Mouse (Mus musculus): ENCODE results near the gene Bsn.

The Bsn gene

DNA sequence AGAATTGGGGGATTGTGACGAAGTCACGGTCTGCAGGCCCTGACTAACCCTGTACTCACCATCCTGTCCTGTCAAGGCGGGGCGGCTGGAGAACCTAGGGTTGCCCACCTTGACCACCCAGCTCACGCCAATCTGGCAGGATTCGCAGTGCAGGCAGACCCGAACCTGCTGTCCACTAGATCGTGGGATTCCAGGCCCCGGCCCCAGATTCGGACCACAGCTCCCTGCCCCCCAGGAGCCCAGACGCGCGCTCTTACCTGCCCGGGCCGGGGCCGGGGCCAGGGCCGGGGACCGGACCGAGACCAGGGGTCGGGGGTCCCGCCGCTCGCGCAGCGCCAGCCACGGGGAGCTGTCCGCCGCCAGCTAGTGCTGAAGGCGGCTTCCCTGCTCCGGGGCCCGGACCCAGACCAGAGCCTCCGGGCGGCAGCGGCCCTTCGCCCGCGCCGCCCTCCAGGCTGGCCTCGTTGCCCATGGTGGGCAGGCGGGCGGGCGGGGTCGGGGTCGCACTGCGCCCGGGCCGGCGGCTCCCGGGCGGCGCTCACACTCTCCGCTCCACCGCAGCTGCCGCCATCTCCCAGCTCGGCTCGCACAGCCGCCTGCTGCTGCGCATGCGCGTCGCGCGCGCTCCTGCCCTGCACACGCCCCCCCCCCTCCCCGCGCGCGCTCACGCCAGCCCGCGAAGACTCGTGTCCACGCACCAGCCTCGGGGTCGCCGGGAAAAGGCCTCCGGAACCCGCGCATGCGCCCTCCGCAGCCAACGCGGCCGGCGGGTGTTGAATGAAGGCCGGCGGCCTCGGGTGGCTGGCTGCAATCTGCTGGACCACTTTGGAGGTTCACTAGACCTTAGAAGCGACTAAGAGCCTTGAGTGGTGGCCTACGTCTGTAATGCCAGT is at the start of gene Bsn:
Bsn (minus strand) TSS at position 598 of the 893 bp plus-strand sequence.
- in situ Hi-C loops (cut with MboI, MseI), result no loop called here

DNA sequence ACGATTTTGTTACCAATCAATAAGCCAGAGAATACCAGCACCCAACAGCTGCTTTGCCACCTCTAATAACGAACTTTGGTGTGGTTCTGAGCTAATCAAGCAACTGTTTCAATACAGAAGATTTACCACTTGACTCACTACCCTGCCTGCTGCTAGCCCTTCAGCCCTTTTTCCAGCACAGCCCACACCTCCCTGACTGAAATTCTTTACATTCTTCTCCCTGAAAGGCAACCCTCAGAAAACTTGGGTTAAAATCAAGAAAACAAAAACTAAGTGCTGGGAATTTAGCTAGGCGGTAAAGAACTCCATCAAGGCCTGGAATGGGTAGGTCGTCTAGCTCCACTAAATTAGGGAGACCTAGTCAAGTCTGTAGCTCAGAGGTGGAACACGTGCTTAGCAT is 49.8 kb upstream of the Bsn start:
- in situ Hi-C loops (cut with MboI, MseI), result no loop called here

GRCm38 (mm10) chr9:108238831-108239230 is 48.6 kb upstream of the Bsn start:
- in situ Hi-C loops (cut with MboI, MseI), result no loop called here

GRCm38 (mm10) chr9:108238402-108238801 is 48.2 kb upstream of the Bsn start:
- in situ Hi-C loops (cut with MboI, MseI), result no loop called here

- in situ Hi-C loops (cut with MboI, MseI), result no loop called here
Observed at GRCm38 (mm10) chr9:108234682-108235081, 44.5 kb upstream of the Bsn start.

DNA sequence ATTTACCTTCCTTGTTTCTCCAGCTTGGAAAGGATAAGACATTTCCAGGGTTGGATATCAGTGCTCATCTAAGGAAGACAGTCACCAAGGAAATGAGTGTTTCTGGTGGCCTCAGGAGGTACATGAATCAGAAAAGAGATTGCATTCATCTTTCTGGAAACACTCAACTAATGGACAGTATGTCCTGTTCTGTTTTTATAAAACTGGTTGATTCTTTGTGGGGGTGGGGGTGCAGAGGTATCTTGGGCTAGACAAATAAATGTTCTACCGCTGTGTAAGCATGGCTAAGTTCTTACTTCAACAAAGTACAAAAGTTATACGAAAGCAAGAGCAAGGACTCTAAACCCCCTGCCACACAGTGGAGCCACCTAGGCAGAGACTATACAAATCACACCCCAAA is 42.7 kb upstream of the Bsn start:
- in situ Hi-C loops (cut with MboI, MseI), result no loop called here

GRCm38 (mm10) chr9:108227911-108228649 is 37.9 kb upstream of the Bsn start:
- in situ Hi-C loops (cut with MboI, MseI), result no loop called here

- in situ Hi-C loops (cut with MboI, MseI), result no loop called here
Observed at GRCm38 (mm10) chr9:108225166-108225565, 35.0 kb upstream of the Bsn start.

GRCm38 (mm10) chr9:108223633-108224032 is 33.4 kb upstream of the Bsn start:
- in situ Hi-C loops (cut with MboI, MseI), result no loop called here

- in situ Hi-C loops (cut with MboI, MseI), result no loop called here
Observed at GRCm38 (mm10) chr9:108221566-108221965, 31.4 kb upstream of the Bsn start.

GRCm38 (mm10) chr9:108220380-108220774 is 30.2 kb upstream of the Bsn start:
- in situ Hi-C loops (cut with MboI, MseI), result no loop called here

- in situ Hi-C loops (cut with MboI, MseI), result no loop called here
Observed at GRCm38 (mm10) chr9:108219766-108220379, 29.7 kb upstream of the Bsn start.

DNA sequence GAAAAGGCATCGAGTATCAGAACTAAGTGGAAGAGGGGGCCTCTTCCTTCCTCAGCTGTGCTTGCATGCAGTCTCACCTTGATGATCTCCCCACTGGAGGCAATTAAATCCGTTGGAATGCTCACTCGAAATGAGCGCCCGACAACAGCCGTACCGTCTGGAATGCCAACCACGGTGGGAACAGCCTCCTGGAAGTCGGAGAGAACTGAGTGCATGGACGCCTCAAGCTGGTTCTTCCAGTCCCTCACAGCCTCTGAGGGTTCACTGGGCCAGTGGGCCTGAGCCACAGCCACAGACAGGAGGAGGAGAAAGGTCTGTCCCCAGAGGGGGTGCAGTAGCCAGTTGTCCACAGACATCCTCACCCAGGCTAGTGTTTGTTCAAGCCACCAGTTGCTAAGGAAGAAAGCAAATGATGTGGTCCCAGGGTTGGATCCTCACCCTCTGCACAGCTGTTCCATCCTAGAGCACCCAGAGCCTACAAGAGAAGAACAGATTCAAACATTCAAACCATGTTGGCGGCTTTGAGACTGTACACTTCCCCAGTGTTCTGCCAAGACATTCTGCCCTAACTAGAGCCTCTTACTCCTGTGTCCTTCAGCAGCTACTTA is 27.9 kb upstream of the Bsn start:
- in situ Hi-C loops (cut with MboI, MseI), result no loop called here

DNA sequence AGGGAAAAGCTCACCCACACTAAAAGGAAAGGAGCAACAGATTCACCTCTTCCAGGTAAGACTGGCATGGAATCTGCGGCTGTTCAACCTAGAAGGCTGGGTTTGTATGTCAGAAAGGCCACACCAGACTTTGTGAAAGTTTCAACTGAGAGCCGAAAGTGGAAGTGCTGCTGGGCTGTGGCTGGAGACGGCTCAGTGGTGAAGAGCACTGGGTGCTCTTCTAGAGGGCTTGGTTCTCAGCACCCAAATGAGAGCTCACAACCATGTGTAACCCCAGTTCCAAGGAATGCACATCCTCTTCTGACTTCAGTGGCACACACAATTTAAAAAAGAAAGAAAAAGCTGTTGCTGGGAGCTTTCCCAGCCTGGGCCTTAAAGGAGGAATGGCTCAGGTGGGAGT is 27.2 kb upstream of the Bsn start:
- in situ Hi-C loops (cut with MboI, MseI), result no loop called here

DNA sequence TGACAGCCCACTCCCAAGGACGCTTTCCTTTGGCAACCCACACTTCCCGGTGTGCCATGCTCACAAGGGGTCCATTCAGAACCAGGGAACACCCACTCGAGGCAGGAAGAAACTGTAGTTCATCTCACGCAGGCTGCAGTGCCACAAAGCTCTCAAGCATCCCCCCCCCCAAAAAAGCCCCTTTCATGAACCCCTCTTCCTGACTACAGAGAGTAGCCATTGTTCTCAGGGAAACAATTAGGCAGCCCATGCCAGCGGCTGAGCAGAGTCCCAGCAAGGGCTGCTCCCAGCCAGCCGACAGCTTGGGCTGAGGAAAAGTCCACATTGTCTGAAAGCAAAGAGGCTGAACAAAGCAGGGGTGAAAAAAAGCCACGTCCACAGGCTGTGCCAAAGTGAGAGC is 22.9 kb upstream of the Bsn start:
- in situ Hi-C loops (cut with MboI, MseI), result no loop called here

DNA sequence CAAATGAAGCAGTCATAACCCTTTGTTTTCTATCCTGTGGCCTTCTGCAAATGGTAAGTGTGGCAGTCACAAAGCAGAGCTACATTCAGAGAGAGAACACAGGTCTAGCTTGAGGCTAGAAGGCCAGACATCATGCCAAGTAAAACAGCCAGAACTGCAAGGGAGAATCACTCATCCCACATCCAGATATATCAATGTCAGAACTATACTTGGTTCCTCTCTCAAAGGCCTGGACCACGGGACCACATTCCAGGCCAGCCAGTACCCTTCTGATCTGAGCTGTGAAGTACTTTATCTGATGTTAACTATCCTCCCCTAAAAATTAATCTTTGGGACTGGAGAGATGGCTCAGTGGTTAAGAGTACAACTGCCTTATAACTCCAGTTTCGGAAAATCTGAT is 22.2 kb upstream of the Bsn start:
- in situ Hi-C loops (cut with MboI, MseI), result no loop called here

GRCm38 (mm10) chr9:108205571-108205901 is 15.4 kb upstream of the Bsn start:
- in situ Hi-C loops (cut with MboI, MseI), result no loop called here

DNA sequence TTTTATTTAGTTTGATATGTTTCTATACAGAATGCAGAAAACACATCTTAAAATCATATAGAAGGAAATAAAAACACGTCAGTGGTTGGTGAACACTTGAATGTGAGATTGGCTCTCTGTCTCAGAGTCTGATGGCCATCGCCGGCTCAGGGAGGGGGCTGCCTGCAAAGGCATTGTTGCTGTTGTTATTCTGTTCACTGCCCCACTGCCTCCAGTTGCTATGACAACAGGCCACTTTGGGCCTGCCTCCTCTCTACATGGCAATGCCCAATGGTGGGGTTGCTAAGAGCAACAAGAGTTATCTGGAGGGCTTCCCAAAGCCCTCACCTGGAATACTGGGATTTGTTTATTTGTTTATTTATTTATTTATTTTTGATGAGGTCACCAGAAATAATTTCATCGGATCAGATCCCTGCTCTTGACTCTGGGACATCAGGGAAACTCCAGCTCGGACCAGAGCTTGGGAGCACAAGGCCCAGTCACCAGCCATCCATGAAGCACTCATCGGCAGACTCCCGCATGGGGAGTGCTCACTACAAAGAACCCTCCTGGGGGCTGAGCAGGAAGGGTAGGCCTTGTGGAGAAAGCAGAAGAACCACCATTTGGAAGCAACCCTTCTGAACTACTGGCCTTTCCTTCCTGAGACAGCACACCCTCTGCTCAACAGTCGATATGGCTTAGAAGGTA is 14.8 kb upstream of the Bsn start:
- in situ Hi-C loops (cut with MboI, MseI), result loop anchor here (5.0 kb wide), 2 partner anchors 47 to 108 kb away; no protein-coding TSS in a partner anchor

- in situ Hi-C loops (cut with MboI, MseI), result loop anchor here (5.0 kb wide), 2 partner anchors 49 to 106 kb away; no protein-coding TSS in a partner anchor
Observed at GRCm38 (mm10) chr9:108203015-108203414, 12.8 kb upstream of the Bsn start.

DNA sequence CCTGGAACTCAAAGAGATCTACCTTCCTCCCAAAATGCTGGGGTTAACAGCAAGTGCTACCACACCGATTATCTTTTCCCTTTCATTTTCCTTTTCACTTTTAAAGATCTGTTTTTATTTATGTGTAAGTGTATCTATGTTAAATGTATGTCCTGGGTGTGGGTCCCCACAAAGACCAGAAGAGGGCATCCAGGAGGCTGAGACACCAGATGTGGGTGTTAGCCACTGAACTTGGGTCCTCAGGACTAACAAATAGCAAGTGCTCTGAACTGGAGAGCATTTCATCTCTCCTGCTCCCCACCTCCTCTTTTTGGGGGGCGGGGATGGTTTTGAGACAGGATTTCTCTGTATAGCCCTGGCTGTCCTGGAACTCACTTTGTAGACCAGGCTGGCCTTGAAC is 12.0 kb upstream of the Bsn start:
- in situ Hi-C loops (cut with MboI, MseI), result loop anchor here (5.0 kb wide), 2 partner anchors 50 to 105 kb away; no protein-coding TSS in a partner anchor

DNA sequence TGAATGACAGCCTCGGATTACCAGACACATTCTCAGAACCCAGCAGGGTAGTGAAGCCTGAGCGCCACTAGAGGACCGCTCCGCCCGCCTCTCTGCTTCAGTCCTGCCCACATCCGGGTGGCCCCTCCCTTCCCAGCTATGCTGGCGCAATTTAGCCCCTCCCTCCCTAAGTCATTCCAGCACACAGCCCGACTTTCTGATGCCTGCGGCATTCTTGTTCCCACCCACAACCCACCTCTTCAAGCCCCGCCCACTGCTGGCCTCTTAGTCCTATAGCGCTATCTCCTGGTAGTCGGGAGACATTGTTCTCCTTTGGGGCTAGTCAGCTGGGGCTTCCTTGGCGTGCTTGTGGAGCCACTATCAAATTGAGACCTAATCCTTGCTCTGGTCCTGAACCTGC is 11.0 kb upstream of the Bsn start:
- in situ Hi-C loops (cut with MboI, MseI), result loop anchor here (5.0 kb wide), 2 partner anchors 51 to 104 kb away; no protein-coding TSS in a partner anchor

Measured in T-helper 1 cell (primary cell).